Mouse (Mus musculus): Measurements from ENCODE around the gene Slc25a43.
"Not testable (repeated sequence)": the region's sequence is repeated elsewhere in the genome, so short reads cannot be mapped to it uniquely, and the experiment has no call there.

Gene Slc25a43

GRCm38 (mm10) chrX:36767386-36767785 lies 23.9 kb downstream of the Slc25a43 start:
- in situ Hi-C loops (cut with MboI; ENCODE audit: low pct_unique_long_range_greater_than_20kb in 1 of 2, low sequenced_read_pairs in 2 of 2, unreplicated experiment in 1 of 2) = no loop called here

GRCm38 (mm10) chrX:36772591-36772990 lies 29.1 kb downstream of the Slc25a43 start:
- in situ Hi-C loops (cut with MboI; ENCODE audit: low pct_unique_long_range_greater_than_20kb in 1 of 2, low sequenced_read_pairs in 2 of 2, unreplicated experiment in 1 of 2) = no loop called here

DNA sequence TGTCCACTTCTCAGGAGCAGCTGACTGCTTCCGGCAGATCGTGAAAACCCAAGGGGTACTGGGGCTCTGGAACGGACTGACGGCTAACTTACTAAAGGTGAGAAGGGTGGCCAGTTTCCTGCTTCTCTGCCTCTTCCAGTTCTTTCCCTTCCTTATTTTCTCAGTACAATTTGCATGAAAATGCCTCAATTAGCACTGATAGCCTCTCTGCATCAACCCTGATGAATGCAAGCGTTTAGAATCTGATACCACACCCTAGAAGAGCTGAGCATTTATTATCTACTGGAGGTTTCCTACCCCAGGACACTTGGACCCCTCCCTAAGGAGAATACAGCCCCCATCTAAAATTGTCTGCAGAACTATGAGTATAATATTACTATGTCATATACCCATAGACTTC lies 32.1 kb downstream of the Slc25a43 start:
- in situ Hi-C loops (cut with MboI; ENCODE audit: low pct_unique_long_range_greater_than_20kb in 1 of 2, low sequenced_read_pairs in 2 of 2, unreplicated experiment in 1 of 2) = no loop called here

DNA sequence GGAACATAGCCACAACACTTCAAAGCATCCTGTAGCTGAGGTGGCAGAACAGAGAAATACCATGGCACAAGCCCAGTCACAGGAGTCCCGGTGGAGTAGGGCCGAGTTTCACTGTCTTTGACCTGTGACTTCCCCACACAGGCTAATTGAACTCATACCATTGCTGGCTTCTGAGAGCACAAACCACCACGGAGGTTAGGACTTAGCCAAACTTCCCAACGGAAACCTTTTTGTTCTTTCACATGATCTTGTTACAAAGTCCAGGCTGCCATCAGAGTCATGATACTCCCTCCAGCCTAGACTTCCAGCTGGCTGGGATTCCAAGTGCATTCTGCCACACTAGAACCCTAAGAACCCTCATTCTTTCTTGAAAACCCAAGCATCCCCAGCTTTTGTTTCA lies 34.2 kb downstream of the Slc25a43 start:
- in situ Hi-C loops (cut with MboI; ENCODE audit: low pct_unique_long_range_greater_than_20kb in 1 of 2, low sequenced_read_pairs in 2 of 2, unreplicated experiment in 1 of 2) = no loop called here

GRCm38 (mm10) chrX:36789360-36789759 lies 45.9 kb downstream of the Slc25a43 start:
- in situ Hi-C loops (cut with MboI; ENCODE audit: low pct_unique_long_range_greater_than_20kb in 1 of 2, low sequenced_read_pairs in 2 of 2, unreplicated experiment in 1 of 2) = no loop called here

- in situ Hi-C loops (cut with MboI; ENCODE audit: low pct_unique_long_range_greater_than_20kb in 1 of 2, low sequenced_read_pairs in 2 of 2, unreplicated experiment in 1 of 2) = no loop called here
Observed at GRCm38 (mm10) chrX:36794571-36794970, 51.1 kb downstream of the Slc25a43 start.

DNA sequence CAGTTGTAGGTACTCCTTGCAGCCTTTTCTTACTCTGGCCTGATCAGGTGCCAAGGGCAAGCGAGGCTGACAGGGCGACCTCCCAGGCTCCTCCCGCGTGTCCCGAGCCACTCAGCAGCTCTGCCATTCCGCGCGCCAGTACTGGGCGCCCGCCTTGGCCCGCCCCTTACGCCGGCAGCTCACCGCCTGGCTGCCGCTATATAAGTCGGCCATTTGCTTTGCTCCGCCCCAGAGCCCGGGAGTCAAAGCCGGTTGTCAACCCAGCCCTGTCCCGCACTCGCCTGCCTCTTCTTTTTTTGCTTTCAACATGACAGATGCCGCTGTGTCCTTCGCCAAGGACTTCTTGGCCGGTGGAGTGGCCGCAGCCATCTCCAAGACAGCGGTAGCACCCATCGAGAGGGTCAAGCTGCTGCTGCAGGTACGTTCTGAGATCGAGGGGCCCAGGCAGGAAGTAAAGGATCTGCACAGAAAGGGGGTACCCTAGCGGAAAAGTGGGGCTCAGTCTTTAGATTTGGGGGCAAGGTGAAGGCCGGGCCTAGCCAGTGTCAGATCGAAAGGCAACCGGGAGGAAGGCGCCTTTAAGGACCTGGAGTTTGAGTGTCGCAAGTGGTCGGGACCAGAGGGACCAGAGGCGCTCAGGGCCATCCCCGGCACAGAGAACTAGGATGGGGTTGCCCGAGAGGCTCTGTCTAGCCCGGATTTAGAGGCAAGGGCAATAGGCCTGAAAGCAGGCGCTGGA lies 52.1 kb downstream of the Slc25a43 start, which contains the start of gene Slc25a5:
Slc25a5 (plus strand) TSS at position 228 of the 739 bp plus-strand sequence.
- in situ Hi-C loops (cut with MboI; ENCODE audit: low pct_unique_long_range_greater_than_20kb in 1 of 2, low sequenced_read_pairs in 2 of 2, unreplicated experiment in 1 of 2) = no loop called here

DNA sequence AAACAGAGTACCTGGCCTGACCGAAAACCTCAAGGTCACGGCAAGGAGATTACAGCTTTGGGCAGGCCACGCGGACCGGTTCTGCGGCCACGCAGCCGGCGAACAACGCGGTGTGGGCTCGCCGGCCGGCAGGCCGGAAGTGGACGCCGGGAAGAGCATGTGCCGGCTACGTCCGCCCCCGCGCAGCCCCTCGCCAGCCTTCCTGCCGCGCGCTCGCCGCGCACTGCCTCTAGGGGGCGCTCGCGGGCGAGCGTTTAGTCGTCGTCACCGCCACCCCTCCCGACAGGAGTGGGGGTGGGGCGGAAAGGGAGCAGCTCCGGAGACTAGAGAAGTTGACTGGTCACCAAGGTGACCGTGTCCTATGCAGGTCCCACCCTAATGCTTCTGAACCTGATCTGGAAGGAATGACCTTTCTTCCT lies 52.7 kb downstream of the Slc25a43 start:
- in situ Hi-C loops (cut with MboI; ENCODE audit: low pct_unique_long_range_greater_than_20kb in 1 of 2, low sequenced_read_pairs in 2 of 2, unreplicated experiment in 1 of 2) = no loop called here

DNA sequence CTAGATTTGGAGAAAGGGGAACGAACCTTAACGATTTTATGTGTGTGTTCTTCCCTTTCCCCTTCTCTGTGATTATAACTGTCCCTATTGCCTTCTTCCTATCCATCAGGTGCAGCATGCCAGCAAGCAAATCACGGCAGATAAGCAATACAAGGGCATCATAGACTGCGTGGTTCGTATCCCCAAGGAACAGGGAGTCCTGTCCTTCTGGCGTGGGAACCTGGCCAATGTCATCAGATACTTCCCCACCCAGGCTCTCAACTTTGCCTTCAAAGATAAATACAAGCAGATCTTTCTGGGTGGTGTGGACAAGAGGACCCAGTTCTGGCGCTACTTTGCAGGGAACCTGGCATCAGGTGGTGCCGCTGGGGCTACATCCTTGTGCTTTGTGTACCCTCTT lies 53.3 kb downstream of the Slc25a43 start:
- in situ Hi-C loops (cut with MboI; ENCODE audit: low pct_unique_long_range_greater_than_20kb in 1 of 2, low sequenced_read_pairs in 2 of 2, unreplicated experiment in 1 of 2) = not testable (repeated sequence)

GRCm38 (mm10) chrX:36799131-36799879 lies 55.8 kb downstream of the Slc25a43 start:
- in situ Hi-C loops (cut with MboI; ENCODE audit: low pct_unique_long_range_greater_than_20kb in 1 of 2, low sequenced_read_pairs in 2 of 2, unreplicated experiment in 1 of 2) = no loop called here

GRCm38 (mm10) chrX:36803189-36803588 lies 59.7 kb downstream of the Slc25a43 start:
- in situ Hi-C loops (cut with MboI; ENCODE audit: low pct_unique_long_range_greater_than_20kb in 1 of 2, low sequenced_read_pairs in 2 of 2, unreplicated experiment in 1 of 2) = no loop called here

GRCm38 (mm10) chrX:36804196-36804595 lies 60.7 kb downstream of the Slc25a43 start:
- in situ Hi-C loops (cut with MboI; ENCODE audit: low pct_unique_long_range_greater_than_20kb in 1 of 2, low sequenced_read_pairs in 2 of 2, unreplicated experiment in 1 of 2) = no loop called here

DNA sequence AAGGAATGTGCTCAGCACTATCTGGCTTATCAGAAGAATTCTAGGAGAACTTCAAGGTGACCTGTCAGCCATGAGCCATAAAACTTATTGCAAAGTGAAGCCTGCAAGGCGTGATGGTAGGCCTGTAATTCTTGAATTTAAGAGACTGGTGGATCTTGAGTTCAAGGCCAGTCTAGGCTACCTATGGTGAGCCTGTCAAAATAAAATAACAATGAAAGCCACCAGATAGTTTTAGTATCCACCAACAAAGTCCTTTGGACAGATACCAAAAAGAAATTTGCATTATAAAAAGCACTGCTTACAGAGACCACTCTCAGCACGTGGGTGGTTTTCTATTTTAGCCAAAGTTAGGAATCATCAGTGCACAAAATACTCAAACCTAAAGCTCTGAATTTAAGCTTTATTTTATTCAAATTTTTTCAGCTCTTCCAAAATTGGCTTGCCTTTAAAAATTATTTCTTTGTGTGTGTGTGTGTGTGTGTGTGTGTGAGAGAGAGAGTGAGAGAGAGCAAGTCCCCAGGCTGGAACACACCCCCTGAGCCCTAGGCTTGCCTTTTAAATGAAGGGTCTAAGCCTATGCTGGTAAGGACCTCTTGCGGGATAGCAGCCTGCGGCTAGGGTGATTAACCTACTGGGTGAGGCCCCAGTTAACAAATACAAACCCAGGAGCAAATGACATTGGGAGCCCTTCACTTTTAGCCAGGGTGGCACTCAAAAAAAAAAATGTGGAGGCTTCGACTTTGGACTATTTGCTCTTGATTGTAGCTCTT lies 62.2 kb downstream of the Slc25a43 start:
- in situ Hi-C loops (cut with MboI; ENCODE audit: low pct_unique_long_range_greater_than_20kb in 1 of 2, low sequenced_read_pairs in 2 of 2, unreplicated experiment in 1 of 2) = no loop called here

GRCm38 (mm10) chrX:36807360-36808317 lies 64.2 kb downstream of the Slc25a43 start:
- in situ Hi-C loops (cut with MboI; ENCODE audit: low pct_unique_long_range_greater_than_20kb in 1 of 2, low sequenced_read_pairs in 2 of 2, unreplicated experiment in 1 of 2) = no loop called here

- in situ Hi-C loops (cut with MboI; ENCODE audit: low pct_unique_long_range_greater_than_20kb in 1 of 2, low sequenced_read_pairs in 2 of 2, unreplicated experiment in 1 of 2) = no loop called here
Observed at GRCm38 (mm10) chrX:36808318-36808683, 64.8 kb downstream of the Slc25a43 start.

DNA sequence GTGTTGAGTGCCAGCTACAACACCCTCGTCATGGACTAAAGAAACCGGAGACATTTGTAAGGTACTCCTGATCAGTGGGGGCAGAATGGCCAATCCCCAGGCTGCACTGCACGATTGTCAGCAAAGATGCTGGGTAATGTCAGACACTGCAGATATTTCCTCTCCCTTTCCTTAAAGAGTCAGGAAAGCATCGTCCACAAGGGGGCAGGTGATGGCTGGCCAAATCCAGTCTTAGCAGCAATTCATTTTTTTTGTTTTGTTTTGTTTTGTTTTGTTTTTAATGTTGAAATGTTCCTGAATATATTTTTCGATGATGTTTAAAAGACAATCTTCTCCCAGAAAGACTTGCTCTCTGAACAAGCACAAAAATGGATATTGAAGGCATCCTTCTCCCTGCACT lies 67.9 kb downstream of the Slc25a43 start:
- in situ Hi-C loops (cut with MboI; ENCODE audit: low pct_unique_long_range_greater_than_20kb in 1 of 2, low sequenced_read_pairs in 2 of 2, unreplicated experiment in 1 of 2) = no loop called here

DNA sequence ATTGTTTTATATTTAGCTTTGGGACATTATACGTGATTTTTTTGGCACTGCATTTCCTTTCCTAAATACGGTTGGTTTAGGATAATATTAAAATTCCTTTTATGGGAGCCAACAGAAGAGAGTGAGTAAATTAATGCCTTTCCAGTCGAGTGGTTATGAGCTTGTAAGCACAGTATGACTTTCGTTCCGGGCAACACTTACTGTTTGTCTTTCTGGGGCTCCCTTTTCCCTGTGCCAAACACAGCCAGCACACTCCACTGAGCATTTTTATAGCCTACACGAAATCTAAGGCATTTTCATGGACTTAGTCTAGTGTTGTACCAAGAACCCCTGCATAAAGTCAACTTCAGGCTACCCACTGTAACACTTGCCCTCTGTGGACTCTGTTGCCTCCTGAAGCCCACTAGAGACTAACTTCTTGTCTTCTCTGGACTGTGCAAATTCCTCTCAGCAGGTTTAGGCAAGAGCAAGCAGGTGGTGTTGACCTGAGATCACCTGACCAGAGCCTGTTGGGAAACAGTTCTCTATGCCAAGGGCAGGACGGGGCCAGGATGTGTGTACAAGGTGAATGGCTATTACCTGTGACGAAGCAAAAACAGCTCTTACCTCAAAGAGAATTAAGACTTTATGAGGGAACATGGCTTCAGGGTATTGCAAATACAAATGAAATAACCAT lies 70.8 kb downstream of the Slc25a43 start:
- in situ Hi-C loops (cut with MboI; ENCODE audit: low pct_unique_long_range_greater_than_20kb in 1 of 2, low sequenced_read_pairs in 2 of 2, unreplicated experiment in 1 of 2) = no loop called here

DNA sequence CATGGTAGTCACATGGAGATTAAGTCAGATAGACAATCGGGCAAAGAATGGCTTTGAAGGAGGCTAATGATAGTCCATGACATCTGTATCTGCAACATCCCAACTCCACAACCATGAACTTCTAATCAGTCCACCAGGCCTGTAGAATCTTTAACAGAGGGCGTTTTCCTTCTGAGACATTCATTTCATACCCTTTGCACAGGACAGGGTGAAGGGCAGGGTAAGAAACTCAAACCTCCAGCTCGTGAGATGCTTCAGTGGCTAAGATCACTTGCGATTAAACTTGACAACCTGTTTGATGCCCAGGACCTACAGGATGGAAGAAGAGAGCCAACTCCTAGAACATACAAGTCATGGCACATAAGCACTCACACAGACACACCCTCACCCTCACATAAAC lies 71.6 kb downstream of the Slc25a43 start:
- in situ Hi-C loops (cut with MboI; ENCODE audit: low pct_unique_long_range_greater_than_20kb in 1 of 2, low sequenced_read_pairs in 2 of 2, unreplicated experiment in 1 of 2) = no loop called here
